Mouse (Mus musculus) MEL (cell line): ENCODE data around the gene Esrp2. TPM values are rescaled to one million over a fixed set of nuclear protein-coding genes. Genes with fewer than 3 reads are reported as not detected.

Source experiments
- DNase-seq: peaks from one replicate; pipeline ENCODE4 v3.0.0; 2011; ENCODE audit warnings: low read depth, low spot score
- H3K27ac ChIP-seq: 2 replicates; pipeline ENCODE4 v1.5.1; 2012; ENCODE audit warnings: low read depth, mild to moderate bottlenecking, control low read depth, low read length, moderate library complexity; ENCODE audit not compliant: control insufficient read depth
- H3K27me3 ChIP-seq, 2 experiments: fragments of 150-350 bp in 1 of 2; sonication (generic) in 1 of 2; 2 replicates each; pipeline ENCODE4 v1.6.1; 2012; ENCODE audit warnings: low read length in 2 of 2, mild to moderate bottlenecking in 2 of 2, improper control_type of control experiment in 1 of 2, moderate library complexity in 1 of 2; ENCODE audit not compliant: insufficient read depth in 2 of 2, control insufficient read depth in 1 of 2
- H3K36me3 ChIP-seq, 2 experiments: 2 replicates each; pipeline ENCODE4 v1.6.1; 2012 to 2014; ENCODE audit warnings: low read length in 2 of 2, improper control_type of control experiment in 1 of 2, inconsistent platforms in 1 of 2, mild to moderate bottlenecking in 1 of 2; ENCODE audit not compliant: insufficient read depth in 2 of 2, control insufficient read depth in 1 of 2
- H3K4me1 ChIP-seq, 2 experiments: fragments of 150-350 bp in 1 of 2; sonication (generic) in 1 of 2; 2 replicates each; pipeline ENCODE4 v1.6.1; 2012; ENCODE audit warnings: low read length in 2 of 2, improper control_type of control experiment in 1 of 2, mild to moderate bottlenecking in 1 of 2; ENCODE audit not compliant: insufficient read depth in 2 of 2, control insufficient read depth in 1 of 2
- H3K4me3 ChIP-seq, 2 experiments: fragments of 150-350 bp in 1 of 2; sonication (generic) in 1 of 2; 2 replicates each; pipeline ENCODE4 v1.5.1; 2012; ENCODE audit warnings: low read depth in 2 of 2, low read length in 2 of 2, mild to moderate bottlenecking in 2 of 2, moderate library complexity in 2 of 2, control low read depth in 1 of 2, improper control_type of control experiment in 1 of 2; ENCODE audit not compliant: control insufficient read depth in 1 of 2, insufficient read depth in 1 of 2
- H3K79me2 ChIP-seq: 2 replicates; pipeline ENCODE4 v1.6.1; 2012; ENCODE audit warnings: mild to moderate bottlenecking, low read length, moderate library complexity; ENCODE audit not compliant: control insufficient read depth, poor library complexity, insufficient read depth
- H3K9ac ChIP-seq: 2 replicates; pipeline ENCODE4 v1.6.1; 2012; ENCODE audit warnings: low read depth, mild to moderate bottlenecking, control low read depth, low read length, moderate library complexity; ENCODE audit not compliant: control insufficient read depth, poor library complexity, severe bottlenecking
- H3K9me3 ChIP-seq: fragments of 150-350 bp; sonication (generic); replicated peaks from 2 replicates; pipeline ENCODE4 v1.6.1; 2012; ENCODE audit warnings: mild to moderate bottlenecking, low read length, improper control_type of control experiment, moderate library complexity; ENCODE audit not compliant: insufficient read depth
- CHD1 ChIP-seq: IDR thresholded peaks from 2 replicates; pipeline ENCODE4 v1.6.1; 2012; ENCODE audit warnings: low read depth, mild to moderate bottlenecking, inconsistent platforms, low read length, improper control_type of control experiment
- GABPA ChIP-seq: IDR thresholded peaks from 2 replicates; pipeline ENCODE4 v1.6.1; 2012; ENCODE audit warnings: low read depth, mild to moderate bottlenecking, inconsistent platforms, low read length, improper control_type of control experiment, moderate library complexity
- HCFC1 ChIP-seq: IDR thresholded peaks from 2 replicates; pipeline ENCODE4 v1.6.1; 2012; ENCODE audit warnings: low read depth, mild to moderate bottlenecking, inconsistent platforms, low read length, improper control_type of control experiment, moderate library complexity
- JUND ChIP-seq: IDR thresholded peaks from 2 replicates; pipeline ENCODE4 v1.6.1; 2011; ENCODE audit warnings: low read depth, mild to moderate bottlenecking, improper control_type of control experiment, low read length
- MAFK ChIP-seq: IDR thresholded peaks from 2 replicates; pipeline ENCODE4 v1.6.1; 2011; ENCODE audit warnings: low read depth, mild to moderate bottlenecking, low read length, improper control_type of control experiment, borderline replicate concordance
- MAX ChIP-seq: IDR thresholded peaks from 2 replicates; pipeline ENCODE4 v1.6.1; 2011; ENCODE audit warnings: low read length, improper control_type of control experiment
- MXI1 ChIP-seq: IDR thresholded peaks from 2 replicates; pipeline ENCODE4 v1.6.1; 2011; ENCODE audit warnings: mild to moderate bottlenecking, low read depth, low read length, improper control_type of control experiment
- MYC ChIP-seq: IDR thresholded peaks from 2 replicates; pipeline ENCODE4 v1.6.1; 2011; ENCODE audit warnings: low read depth, mild to moderate bottlenecking, low read length, improper control_type of control experiment, moderate library complexity
- NELFE ChIP-seq: IDR thresholded peaks from 2 replicates; pipeline ENCODE4 v1.6.1; 2011; ENCODE audit warnings: low read depth, low read length, improper control_type of control experiment
- POLR2A ChIP-seq, 2 experiments: IDR thresholded peaks; 2 replicates each; pipeline ENCODE4 v1.6.1; 2011 to 2012; ENCODE audit warnings: low read length in 2 of 2, mild to moderate bottlenecking in 2 of 2, control low read depth in 1 of 2, improper control_type of control experiment in 1 of 2, low read depth in 1 of 2, moderate library complexity in 1 of 2; ENCODE audit not compliant: control insufficient read depth in 1 of 2, insufficient read depth in 1 of 2, poor library complexity in 1 of 2
- RAD21 ChIP-seq: IDR thresholded peaks from 2 replicates; pipeline ENCODE4 v1.6.1; 2011; ENCODE audit warnings: mild to moderate bottlenecking, low read depth, low read length, improper control_type of control experiment
- RCOR1 ChIP-seq: IDR thresholded peaks from 2 replicates; pipeline ENCODE4 v1.6.1; 2012; ENCODE audit warnings: low read depth, mild to moderate bottlenecking, inconsistent platforms, low read length, improper control_type of control experiment
- TAL1 ChIP-seq: IDR thresholded peaks from 2 replicates; pipeline ENCODE4 v1.6.1; 2012; ENCODE audit warnings: mild to moderate bottlenecking, inconsistent platforms, low read length, moderate library complexity, mixed read lengths
- TBP ChIP-seq: IDR thresholded peaks from 2 replicates; pipeline ENCODE4 v1.8.0; 2011; ENCODE audit warnings: low read depth, low read length, improper control_type of control experiment
- UBTF ChIP-seq: IDR thresholded peaks from 2 replicates; pipeline ENCODE4 v1.6.1; 2012; ENCODE audit warnings: low read depth, mild to moderate bottlenecking, inconsistent platforms, low read length, improper control_type of control experiment, moderate library complexity, borderline replicate concordance; ENCODE audit not compliant: insufficient read depth
- USF2 ChIP-seq, 2 experiments: IDR thresholded peaks; 2 replicates each; pipeline ENCODE4 v1.6.1; 2011 to 2012; ENCODE audit warnings: improper control_type of control experiment in 2 of 2, low read length in 2 of 2, borderline replicate concordance in 1 of 2, inconsistent platforms in 1 of 2, low read depth in 1 of 2, mild to moderate bottlenecking in 1 of 2; ENCODE audit not compliant: insufficient read depth in 1 of 2
- polyA plus RNA-seq, 2 experiments: library from polyadenylated mRNA; stranded (reverse) in 1 of 2; unstranded in 1 of 2; fragments of >175 nt in 1 of 2; fragments of >200 nt in 1 of 2; gene quantifications; 2 replicates each; pipeline versions ENCODE4 v1.2.1 to v1.2.4; 2012; ENCODE audit warnings: low replicate concordance in 2 of 2, low read depth in 1 of 2; ENCODE audit not compliant: insufficient read length in 2 of 2, insufficient read depth in 1 of 2, missing spikeins in 1 of 2
- total RNA-seq: library from RNA; depleted of rRNA; stranded (reverse); fragments of 300-350 nt; gene quantifications from 2 replicates; pipeline ENCODE4 v1.2.3, GENCODE M21; 2012

Esrp2 gene
- total and polyA plus RNA-seq, 3 experiments: 2.3 to 4.5 TPM; not detected in 1

DNA sequence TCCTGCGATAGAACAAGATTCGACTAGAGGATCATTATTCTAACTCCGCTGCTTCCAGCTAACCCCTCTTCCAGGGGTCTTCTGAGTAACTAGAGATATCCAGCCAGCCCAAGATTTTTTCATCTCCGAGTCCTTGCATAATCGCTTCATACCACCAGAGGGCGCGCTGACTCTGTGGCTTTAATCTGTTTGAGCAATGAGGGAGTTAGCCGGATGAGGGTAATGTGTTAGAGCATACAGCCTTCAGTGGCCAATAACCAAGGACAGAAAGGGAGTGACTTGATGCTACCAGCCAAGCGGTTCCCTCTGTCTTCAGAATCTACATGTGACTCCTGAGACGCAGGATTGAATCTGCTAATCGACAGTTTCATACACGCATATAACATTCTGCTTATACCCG is 4.0 kb upstream of the Esrp2 start (continued):
- 0 out of 2 replicates have a peak, but pooled peaks have one; percentile 50 for TF ChIP-seq JUND
- 0 out of 2 replicates have a peak, but pooled peaks have one; percentile 8 for TF ChIP-seq NELFE
- 0 out of 2 replicates have a peak, but pooled peaks have one; percentile 42 for TF ChIP-seq RCOR1

DNA sequence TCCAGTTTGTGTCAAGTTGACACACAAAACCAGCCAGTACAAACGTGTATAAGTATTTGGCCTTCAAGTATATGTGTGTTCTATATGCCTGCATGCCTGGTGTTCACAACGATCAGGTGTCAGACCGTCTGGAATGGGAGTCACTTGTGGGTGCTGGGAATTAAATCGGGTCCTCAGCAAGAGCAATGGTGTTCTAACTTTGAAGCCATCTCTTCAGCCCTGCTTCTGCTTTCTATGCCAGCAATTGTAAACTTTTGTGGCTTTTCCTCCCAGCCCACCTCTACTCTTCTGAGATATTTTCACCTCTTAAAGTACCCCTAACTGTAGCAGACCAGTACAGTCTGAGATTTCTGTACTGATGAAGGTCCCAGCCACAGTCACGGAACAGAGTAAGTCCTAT is 3.4 kb upstream of the Esrp2 start:
- TF ChIP-seq JUND (no peak), POLR2A (IDR thresholded peaks at IDR 0.05; ENCODE audit: control insufficient read depth in 1 of 2, insufficient read depth in 1 of 2, low read depth in 1 of 2, low read length in 2 of 2, poor library complexity in 1 of 2) (no peak), UBTF (no peak), HCFC1 (no peak), MAX (no peak), MAFK (no peak), USF2 (IDR thresholded peaks at IDR 0.05; ENCODE audit: borderline replicate concordance in 1 of 2, insufficient read depth in 1 of 2, low read depth in 1 of 2, low read length in 2 of 2) (no peak), MXI1 (no peak), MYC (no peak), TBP (no peak)
- TF ChIP-seq, all 39 proteins: peak for 0
- no peaks in the 10 kb centered on the region for H3K79me2 ChIP-seq
- H3K4me3 ChIP-seq: no peak overlapping the region
- H3K36me3 ChIP-seq: peaks cover 0 to 2% of the 10 kb centered on the region in 2 experiments; a peak in 1 of 4 replicates
- peaks cover 0 to 9% of the 10 kb centered on the region in 2 experiments; a peak in 3 of 4 replicates for H3K4me1 ChIP-seq
- H3K27ac ChIP-seq: no peak overlapping the region
- peaks cover 0 to 7% of the 10 kb centered on the region in 2 experiments; a peak in 2 of 4 replicates for H3K27me3 ChIP-seq
- no peaks in the 10 kb centered on the region for H3K9me3 ChIP-seq
- no peak overlapping the region for H3K9ac ChIP-seq
- no peak for DNase-seq

DNA sequence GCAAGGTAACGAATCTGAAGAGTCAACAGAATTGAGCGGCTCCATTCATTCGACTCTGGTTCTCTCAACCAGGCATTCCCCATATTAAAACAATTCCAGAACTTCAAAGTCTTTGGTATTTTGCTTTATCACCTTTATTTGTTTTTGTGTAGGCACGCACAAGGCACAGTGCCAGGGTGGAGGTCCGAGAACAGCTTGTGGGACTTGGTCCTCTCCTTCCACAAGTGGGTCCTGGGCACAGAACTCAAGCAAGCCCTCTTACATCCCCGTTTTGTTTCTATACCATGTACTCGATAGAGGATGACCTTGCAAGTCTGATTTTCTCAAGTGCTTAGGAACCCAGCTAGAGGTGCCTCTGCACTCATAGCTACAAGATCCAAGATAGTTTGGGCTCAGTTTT is 1.8 kb upstream of the Esrp2 start:
- H3K79me2 ChIP-seq: no peaks in the 10 kb centered on the region
- TF ChIP-seq USF2 (IDR thresholded peaks at IDR 0.05; ENCODE audit: borderline replicate concordance in 1 of 2, insufficient read depth in 1 of 2, low read depth in 1 of 2, low read length in 2 of 2) (no peak), GABPA (no peak), MYC (no peak), TAL1 (no peak), RAD21 (no peak), CHD1 (no peak)
- DNase-seq: no peak
- peaks cover 0 to 9% of the 10 kb centered on the region in 2 experiments; a peak in 3 of 4 replicates for H3K4me1 ChIP-seq
- H3K4me3 ChIP-seq: no peak overlapping the region
- no peaks in the 10 kb centered on the region for H3K9me3 ChIP-seq
- no peak overlapping the region for H3K27ac ChIP-seq
- peaks cover 0 to 7% of the 10 kb centered on the region in 2 experiments; a peak in 2 of 4 replicates for H3K27me3 ChIP-seq
- H3K36me3 ChIP-seq: peaks cover 0 to 2% of the 10 kb centered on the region in 2 experiments; a peak in 1 of 4 replicates
- H3K9ac ChIP-seq: no peak overlapping the region
